Mouse (Mus musculus) CD4-positive helper T cell, adult 2 months (primary cell): ENCODE results near the gene Efcab2.
"Not testable (repeated sequence)": the region's sequence is repeated elsewhere in the genome, so short reads cannot be mapped to it uniquely, and the experiment has no call there.

Source experiments
- DNase-seq: peaks from one replicate; pipeline ENCODE4 v3.0.0-alpha.2; 2012; ENCODE audit warnings: low read depth, missing footprints, low spot score

The Efcab2 gene

GRCm38 (mm10) chr1:178401960-178402359, 3.9 kb upstream of the Efcab2 start:
- no peak for DNase-seq

DNA sequence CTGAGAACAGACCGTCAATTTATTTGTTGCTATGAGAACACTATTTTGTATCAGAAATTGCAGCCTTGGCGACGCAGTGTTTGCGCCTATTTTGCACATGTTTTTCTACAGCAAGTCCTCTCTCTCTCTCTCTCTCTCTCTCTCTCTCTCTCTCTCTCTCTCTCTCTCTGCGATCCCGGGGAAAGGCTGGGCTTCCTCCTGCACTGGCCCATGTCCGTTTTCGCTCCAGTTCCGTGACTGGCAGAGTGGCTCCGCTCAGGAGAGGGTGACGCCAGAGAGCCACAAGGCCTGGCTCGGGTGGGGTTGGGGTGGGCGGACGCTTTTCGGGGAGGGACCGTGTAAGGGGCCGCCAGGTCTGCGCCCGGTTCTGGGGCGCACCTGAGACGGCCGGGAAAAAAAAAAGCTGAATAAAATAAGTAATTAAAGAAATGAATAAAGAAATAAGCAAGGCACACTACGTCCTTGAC, 407 bp upstream of the Efcab2 start:
- peak; percentile 87 for DNase-seq

DNA sequence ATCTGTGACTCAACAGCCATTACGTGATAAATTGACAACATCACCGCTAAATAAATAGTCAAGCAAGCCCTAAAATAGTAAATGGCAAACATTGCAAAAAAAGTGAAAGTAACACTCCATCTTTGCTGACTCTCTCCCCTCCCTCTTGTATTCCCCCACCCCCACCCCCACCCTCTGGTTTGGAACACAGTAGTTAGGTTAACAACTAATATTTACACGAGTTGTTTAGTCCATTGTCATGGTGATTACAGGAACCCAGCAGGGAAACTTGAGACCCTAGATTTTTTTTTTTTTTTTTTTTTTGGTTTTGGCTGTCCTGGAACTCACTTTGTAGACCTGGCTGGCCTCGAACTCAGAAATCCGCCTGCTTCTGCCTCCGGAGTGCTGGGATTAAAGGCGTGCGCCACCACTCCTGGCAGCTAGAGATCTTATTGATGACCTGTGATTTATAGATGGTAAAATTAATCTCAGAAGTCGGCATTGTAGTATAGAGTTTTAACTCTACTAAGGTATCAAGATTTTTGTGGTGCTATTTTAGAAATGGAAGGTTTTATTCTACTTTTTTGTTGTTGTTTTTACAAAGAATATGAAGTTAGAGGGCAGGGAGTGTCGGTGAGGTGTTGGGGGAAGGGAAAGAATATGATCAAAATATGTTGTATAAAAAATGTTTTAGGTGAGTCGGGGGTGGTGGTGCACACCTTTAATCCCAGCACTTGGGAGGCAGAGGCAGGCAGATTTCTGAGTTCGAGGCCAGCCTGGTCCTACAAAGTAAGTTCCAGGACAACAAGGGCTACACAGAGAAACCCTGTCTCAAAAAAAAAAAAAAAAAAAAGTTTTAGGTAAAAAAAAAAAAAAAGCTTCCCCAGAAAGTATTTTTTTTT, 1.1 kb downstream of the Efcab2 start:
- DNase-seq, result peak; percentile 18

GRCm38 (mm10) chr1:178407651-178408050, 1.8 kb downstream of the Efcab2 start:
- no peak for DNase-seq

DNA sequence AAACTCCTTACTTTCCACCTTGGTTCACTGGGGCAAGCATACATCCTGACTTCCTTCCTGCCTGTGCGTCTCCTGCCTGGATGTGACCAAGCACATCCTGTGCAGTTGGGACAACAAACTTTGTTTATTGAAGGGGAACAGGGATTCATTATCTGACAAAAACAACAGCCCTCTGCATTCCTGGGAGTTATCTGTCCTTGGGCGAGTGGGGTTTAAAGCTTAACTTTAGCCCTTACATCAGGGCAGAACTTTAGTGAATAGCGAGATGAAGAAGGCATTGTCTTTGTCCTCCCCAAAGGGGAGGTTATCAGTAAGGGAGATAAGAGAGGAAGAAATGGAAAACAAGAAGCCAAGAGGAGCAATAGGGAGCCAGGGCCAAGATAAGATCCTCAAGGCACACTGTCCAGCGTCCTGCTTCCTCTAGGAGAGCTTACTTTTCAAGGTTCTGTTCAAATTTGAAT, 3.0 kb downstream of the Efcab2 start:
- no peak for DNase-seq

DNA sequence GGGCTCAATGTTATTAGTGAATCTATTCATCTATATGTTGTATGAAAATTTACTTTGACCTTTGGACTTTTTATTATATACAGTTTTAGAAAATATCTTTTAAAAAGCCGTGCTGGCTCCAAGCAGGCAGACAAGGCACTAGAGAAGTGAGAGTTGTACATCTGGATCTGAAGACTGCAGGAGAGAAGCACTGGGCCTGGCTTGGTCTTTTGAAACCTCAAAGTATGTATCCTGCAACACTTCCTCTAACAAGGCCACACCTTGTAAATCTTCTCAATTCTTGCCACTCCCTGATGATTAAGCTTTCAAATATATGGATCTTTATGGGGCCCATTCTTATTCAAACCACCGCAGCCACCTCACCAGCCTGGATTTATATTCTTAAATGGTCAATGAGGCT, 7.5 kb downstream of the Efcab2 start:
- not testable (repeated sequence) for DNase-seq

- DNase-seq, result no peak
Measured at GRCm38 (mm10) chr1:178419608-178420007, 13.7 kb downstream of the Efcab2 start.

- DNase-seq, result no peak
Measured at GRCm38 (mm10) chr1:178423662-178424061, 17.8 kb downstream of the Efcab2 start.

DNA sequence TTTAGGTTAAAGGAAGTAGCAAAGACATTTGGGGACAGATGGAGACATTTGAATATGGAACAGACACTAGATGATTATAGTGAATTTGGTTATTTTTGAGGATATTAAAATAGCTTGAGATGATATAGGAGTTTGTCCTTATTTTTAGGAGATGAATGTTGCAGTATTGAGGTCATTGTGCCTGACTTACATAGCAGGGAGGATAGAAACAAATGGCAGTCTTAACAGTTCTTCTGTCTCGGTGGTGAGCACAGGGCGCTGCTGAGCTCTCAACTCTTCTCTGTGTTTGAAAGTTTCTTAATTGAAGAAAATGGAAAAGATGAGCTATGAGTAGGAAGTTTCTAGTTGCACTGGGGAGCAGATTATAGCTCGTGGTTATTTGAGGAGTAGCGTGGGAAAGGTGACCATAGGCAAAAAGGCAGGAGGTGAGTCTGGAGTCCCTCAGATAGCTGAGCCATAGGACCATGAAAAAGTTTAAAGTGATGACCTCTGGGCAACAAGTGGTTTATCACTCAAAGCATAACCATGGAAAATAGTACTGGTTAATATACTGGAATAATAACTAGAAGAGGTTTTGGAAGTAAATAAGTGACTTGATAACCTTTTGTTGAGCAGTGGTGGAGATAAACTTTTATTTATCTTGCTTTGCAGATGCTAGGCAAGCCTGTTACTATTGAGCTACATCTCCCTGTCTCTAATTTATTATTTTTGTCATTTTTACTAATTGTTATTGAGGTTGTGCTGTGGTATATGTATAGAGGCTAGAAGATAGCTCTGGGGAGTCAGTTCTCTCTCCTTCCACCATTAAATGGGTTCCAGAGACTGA, 25.9 kb downstream of the Efcab2 start:
- no peak for DNase-seq

GRCm38 (mm10) chr1:178433619-178434018, 27.7 kb downstream of the Efcab2 start:
- no peak for DNase-seq

DNA sequence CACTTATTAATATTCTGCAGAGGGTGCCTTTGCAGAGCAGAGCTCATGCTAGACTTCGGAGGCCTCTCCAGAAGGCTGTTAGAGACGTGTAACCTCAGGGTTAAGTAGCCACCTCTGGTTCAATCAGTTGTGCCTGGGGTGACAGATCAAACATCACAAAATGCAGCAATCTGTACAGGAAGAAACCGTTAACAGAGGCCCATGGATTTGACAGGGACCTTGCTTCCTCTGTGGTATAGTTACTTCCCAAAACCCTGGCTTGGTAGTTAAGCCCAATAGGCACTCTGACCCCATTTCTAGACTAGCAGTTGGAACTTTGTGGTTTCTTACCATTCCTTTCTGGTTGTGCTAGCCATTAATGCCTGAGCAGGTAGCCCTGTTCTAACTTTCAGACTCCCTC, 38.5 kb downstream of the Efcab2 start:
- no peak for DNase-seq

DNA sequence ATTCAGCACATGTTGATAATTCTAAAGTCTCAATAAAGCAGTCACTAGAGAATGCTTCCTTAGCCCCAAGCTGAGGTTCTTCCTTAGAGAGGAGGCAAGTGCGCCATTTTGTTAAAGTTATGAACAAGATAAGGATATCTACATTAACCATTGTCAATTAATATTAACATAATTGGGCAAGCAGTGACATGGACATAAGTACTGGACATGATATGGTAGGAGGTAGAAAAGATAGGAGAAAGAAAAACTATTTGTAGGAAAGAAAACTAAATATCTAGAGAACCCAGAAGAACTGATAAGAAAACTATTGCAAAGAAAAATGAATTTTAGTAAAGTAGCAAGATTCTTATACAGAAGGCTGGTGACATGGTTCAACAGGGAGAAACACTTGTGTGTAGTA, 41.2 kb downstream of the Efcab2 start:
- DNase-seq, result no peak

DNA sequence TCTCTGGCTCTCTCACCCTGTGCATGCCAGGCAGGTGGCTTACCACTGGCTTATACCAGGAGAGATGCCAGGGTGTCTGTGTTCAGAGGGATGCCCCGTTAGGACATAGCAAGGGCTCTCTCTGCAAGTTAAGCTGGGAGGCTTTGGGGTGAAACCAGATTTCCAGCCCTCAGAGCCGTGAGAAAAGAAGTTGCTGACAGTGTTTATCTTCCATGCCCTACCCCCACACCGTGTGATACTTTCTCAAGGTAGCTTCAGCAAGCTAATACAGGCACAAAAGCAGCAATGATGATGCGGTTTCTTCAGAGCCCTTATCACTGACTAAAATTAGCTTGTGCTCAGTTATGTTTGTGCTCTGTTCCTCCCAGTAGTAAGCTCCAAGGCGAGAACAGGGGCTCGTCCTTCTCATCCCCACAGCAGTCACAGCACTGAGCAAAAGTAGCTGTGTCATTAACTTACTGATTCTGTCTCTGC, 42.4 kb downstream of the Efcab2 start:
- no peak for DNase-seq

DNA sequence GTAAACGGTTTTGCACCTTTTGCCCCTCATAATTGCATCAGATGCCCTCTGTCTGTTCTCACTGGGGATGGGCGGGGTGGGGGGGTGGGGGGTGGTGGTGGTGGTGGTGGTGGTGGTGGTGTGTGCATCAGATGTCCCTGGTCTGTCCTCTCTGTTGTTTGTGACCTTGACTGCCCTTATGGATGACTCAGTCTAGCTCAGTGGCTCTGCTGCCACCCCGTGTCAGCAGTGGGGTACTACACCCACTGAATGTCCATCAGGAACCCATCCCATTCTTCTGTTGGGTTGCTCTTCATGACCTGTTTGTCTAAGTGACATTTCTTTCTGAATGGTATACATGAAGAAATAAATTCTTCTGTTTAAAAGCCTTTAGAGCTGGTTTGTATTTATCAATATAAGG, 43.3 kb downstream of the Efcab2 start:
- DNase-seq, result peak; percentile 73

DNA sequence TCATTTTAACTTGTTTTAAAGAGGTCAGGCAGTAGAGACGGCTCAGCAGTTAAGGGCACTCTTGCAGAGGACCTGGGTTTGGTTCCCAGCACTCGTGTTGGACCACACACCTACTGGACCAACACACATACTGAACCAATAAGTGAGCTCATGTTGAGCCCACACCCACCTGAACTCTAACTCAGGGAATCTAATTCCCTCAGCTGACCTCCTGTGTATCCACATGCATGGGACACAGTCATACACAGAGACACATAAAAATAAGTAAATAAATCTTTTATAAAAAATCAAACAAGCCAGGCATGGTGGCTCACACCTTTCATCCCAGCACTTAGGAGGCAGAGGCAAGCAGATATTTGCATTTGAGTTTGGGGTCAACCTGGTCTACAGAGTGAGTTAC, 44.0 kb downstream of the Efcab2 start:
- no peak for DNase-seq

GRCm38 (mm10) chr1:178454125-178454524, 48.2 kb downstream of the Efcab2 start:
- DNase-seq, result no peak

GRCm38 (mm10) chr1:178455120-178455519, 49.2 kb downstream of the Efcab2 start:
- DNase-seq, result no peak

DNA sequence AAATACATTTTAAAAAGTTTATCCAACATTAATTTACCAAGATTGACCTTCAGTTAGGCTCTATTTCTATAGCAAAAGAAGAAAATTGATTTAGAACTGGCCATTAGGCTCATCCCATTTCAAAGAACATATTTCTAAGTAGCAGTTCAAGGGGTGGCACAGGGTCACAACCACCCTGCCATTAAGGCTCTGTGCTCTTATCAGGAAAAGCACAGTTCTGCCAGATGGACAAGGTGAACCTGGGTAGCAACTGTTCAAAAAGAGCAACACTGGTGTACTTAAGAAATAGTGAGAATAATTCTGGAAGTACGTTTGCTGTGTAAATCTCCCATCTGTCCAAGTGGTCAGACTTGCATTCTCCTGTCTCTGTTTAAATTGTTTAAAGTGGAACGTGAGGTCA, 52.1 kb downstream of the Efcab2 start:
- no peak for DNase-seq

- DNase-seq, result peak; percentile 76
Measured at GRCm38 (mm10) chr1:178463712-178464111, 57.8 kb downstream of the Efcab2 start.

DNA sequence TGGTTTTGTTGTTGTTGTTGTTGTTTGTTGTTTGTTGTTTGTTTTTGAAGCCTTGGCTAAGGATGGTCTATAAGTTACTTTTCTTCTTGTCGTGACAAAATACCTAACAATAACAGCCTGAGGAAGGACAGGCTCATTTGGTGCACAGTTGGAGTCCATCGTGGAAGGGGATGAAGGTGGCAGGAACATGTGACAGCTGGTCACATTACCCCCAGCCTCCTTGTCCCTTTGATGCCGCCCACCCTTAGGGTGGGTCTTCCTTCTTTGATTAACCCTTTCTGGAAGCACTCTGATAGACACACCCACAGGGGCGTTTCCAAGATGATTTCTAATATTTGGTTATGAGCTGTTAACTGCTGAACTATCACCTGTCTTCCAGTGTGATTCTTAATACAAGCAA, 58.3 kb downstream of the Efcab2 start:
- no peak for DNase-seq

- no peak for DNase-seq
Measured at GRCm38 (mm10) chr1:178467594-178467993, 61.7 kb downstream of the Efcab2 start.

GRCm38 (mm10) chr1:178468280-178468679, 62.4 kb downstream of the Efcab2 start:
- DNase-seq, result peak; percentile 37
